Mouse (Mus musculus): ENCODE results near the gene Fam161a.
A peak's percentile ranks its signal among the peaks of the same experiment; 100 is the strongest.

Gene Fam161a

GRCm38 (mm10) chr11:23007481-23008180, at the start of gene Fam161a:
Fam161a (plus strand) TSS chr11:23007531.
- peak; percentile 98 for DNase-seq

- no peak for DNase-seq
These were observed 49.4 kb upstream of the Fam161a start for GRCm38 (mm10) chr11:22957791-22958374.

GRCm38 (mm10) chr11:22962101-22962500, 45.2 kb upstream of the Fam161a start:
- DNase-seq = no peak

DNA sequence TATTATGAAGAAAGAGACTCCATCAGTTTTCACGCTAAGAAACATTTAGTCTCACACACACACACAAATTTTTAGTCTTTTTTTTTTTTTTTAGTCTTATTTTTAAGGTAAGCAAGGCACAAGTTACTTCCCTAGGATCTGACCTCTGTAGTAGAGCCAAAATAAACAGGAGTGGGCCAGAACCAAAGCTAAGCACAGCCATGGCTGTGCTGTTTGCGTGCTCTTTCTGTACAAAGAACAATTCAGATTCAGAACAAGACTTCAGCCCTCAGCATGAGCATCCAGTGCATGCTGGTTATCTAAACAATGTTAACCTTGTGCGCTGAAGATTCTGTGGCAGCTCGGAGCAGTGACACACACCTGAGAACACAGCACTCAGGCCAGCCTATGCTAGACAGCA, 42.9 kb upstream of the Fam161a start:
- DNase-seq = no peak

GRCm38 (mm10) chr11:22965503-22965902, 41.8 kb upstream of the Fam161a start:
- DNase-seq = no peak

DNA sequence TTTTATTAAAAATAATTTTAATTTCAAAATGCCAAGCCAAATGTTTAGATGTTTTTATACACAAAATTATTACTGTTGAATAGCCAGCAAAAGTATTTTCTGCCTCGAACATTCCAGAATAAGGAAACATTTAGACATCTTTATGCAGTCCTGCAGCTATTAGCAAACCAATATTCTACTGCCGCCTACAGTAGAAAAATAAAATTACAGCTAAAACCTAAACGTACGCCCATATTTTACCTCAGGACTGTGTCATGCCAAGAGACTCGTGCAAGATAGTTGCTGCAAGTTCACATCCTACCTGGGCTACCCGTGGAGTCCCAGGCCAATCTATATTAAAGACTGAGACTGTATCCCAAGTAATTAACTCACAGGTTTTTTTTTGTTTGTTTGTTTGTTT, 37.8 kb upstream of the Fam161a start:
- DNase-seq = peak; percentile 47

GRCm38 (mm10) chr11:22970546-22970945, 36.8 kb upstream of the Fam161a start:
- DNase-seq = no peak

GRCm38 (mm10) chr11:22971835-22972709, 35.3 kb upstream of the Fam161a start, which contains the start of gene Zrsr1:
Zrsr1 (plus strand) TSS chr11:22972005.
- peak; percentile 61 for DNase-seq

DNA sequence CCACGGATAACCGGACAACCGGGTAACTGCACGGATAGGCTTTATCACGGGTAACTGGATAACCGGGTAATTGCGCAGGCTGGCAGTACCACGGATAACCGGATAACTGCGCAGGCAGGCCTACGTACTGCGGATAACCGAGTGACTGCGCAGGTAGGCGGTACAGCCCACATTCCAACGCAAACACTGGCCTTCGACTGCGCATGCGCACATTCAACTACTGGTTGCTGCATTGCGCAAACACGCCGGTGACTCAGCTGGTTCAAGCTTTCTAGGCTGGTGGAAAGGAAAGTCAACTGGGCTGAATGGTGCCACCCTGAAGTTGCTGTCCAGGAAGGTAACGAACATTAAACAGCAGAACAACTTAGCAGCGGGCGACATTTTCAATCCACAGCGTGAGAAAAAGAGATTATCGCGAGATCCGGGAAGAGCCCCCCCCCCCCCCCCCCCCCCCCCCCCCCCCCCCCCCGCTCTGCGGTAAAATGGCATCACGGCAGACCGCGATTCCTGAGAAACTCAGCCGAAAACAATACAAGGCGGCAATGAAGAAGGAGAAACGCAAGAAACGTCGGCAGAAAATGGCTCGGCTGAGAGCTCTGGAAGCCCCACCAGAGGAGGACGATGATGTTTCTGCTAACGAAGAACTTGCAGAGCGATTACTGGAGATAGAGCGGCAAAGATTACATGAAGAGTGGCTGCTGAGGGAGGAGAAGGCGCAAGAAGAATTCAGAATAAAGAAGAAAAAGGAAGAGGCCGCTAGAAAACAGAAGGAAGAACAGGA, 34.4 kb upstream of the Fam161a start:
- peak; percentile 83 for DNase-seq

- DNase-seq = peak; percentile 24
These were observed 33.7 kb upstream of the Fam161a start for GRCm38 (mm10) chr11:22973599-22973998.

GRCm38 (mm10) chr11:22978215-22978614, 29.1 kb upstream of the Fam161a start:
- no peak for DNase-seq

- DNase-seq = peak; percentile 57
These were observed 28.6 kb upstream of the Fam161a start for GRCm38 (mm10) chr11:22978711-22979110.

DNA sequence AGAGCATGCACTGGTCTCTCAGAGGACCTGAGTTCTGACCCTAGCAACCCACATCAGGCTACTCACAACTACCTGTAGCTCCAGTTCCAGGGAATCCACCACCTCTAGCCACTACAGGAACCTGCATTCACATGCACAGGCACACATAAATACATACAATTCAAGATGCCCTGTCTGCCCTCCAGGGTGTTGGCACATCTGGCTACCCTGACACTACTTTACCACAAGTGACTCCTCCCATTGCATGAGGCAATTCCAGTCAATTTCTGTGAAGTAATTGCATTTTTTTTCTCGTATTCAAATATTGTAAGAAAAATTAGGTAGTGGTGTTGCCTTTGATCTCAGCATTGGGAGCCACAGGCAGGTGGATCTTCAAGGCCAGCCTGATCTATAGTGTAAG, 28.1 kb upstream of the Fam161a start:
- DNase-seq = no peak

- DNase-seq = no peak
These were observed 26.3 kb upstream of the Fam161a start for GRCm38 (mm10) chr11:22981041-22981440.

DNA sequence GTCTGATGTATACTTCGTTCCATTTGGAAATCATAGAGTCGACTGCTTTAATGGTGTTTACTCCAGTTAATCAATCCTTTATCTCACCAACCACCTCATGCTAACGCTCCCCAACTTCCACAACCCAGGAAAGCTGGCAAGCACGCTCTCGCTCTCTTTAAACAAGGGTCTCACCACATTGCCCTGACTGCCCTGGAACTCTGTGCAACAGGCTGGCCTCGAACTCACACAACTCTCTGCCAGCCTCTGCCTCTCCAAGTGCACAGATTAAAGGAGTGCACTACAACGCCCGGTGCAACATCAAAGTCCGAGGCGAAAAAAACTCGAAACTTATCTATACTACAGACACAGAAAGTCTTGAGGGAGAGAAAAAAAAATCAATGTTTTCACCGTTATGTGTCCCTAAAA, 25.8 kb upstream of the Fam161a start:
- no peak for DNase-seq

- peak; percentile 97 for DNase-seq
These were observed 25.2 kb upstream of the Fam161a start, which contains the start of the genes Gm28048 and Commd1 for GRCm38 (mm10) chr11:22981984-22982757. Gm28048 (minus strand) TSS chr11:22982090. Commd1 (minus strand) TSS chr11:22982382.

DNA sequence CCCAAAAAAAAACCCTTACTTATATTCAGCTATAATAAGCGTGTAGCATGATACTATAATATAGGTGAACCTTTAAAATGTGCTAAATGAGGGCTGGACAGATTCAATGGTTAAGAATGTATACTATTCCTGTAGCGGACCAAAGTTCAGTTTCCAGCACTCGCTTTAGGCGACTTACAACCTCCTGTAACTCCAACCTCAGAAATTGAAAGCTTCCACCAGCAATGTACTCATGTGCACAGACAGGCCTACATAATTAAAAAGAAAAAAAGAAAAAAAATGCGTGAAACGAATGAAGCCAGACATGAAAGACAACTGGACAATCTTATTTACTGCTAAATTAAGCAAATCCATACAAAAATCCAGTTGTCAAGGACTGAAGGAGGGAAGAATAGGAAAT, 24.5 kb upstream of the Fam161a start:
- no peak for DNase-seq

DNA sequence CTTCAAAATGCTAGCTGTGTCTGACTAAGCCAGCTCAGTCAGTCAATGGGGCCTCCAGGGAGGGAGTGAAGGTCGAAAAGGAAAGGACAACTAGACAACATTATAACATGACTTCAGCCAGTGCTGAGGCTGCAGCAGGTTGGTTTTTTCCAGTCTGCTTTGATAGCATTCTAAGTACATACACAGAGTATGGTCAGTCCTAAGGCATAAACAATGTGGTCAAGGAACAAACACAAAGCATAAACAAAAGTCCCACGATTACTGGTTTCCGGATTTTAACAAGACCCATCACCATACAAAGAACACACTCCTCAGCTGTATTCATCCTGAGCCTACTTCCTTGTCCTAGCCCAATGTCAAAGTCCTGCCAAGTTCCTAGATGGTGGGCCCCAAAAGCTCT, 21.8 kb upstream of the Fam161a start:
- no peak for DNase-seq

DNA sequence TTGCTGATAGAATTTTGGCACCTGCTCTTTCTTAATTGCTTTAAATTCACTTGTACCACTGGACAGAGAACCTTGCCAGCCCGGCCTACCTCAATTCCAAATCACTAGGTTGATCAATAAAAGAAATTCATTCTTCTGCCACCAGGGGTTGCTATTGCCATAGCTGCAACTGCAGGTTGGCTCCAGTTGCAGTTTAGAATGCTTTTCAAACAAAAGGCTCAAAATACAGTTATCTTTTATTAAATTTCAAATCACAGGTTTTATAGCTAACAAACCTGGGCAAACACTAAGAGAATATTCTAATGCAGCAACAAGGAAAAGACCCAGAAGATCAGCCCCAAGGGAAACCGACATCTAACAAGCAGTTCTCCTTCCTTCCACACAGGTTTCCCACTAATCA, 20.0 kb upstream of the Fam161a start:
- DNase-seq = peak; percentile 72

GRCm38 (mm10) chr11:22989786-22990185, 17.5 kb upstream of the Fam161a start:
- peak; percentile 49 for DNase-seq

DNA sequence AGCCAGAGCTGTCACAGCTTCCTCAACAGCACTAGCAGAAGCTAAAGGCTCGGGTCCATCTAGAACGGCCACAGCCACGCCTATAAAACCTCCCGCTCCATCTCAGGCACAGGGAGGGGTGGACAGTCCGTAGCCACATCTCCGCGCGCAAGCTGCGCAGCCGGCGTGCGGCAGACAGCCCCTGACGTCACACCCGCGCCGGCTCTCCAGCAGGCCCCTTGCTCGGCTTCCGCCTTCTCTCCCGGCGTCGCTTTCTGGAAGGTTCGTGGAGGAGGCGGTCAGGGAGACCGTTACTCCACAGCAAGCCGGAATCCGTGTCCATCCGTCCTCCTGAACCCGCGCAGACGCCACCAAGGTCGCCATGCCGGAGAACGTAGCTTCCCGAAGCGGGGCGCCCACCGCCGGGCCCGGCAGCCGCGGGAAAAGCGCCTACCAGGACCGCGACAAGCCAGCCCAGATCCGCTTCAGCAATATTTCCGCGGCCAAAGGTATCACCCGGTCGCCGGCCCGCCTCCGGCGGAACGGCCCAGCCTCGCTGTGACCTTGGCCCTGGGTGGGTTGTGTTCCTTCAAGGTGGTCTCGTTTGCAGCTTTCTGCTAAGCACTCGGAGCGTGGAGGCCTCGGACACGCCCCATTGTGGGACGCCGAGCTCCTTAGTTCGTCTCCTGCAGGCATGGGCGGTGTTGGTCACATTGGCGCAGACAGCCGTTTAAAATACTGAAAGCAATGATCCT, 16.8 kb upstream of the Fam161a start, which contains the start of gene Cct4:
Cct4 (plus strand) TSS at position 127 of the 734 bp plus-strand sequence.
- peak; percentile 96 for DNase-seq
